Mouse (Mus musculus) midbrain, postnatal 0 days (tissue): ENCODE data around the gene Mlip. TPM values are rescaled to one million over a fixed set of nuclear protein-coding genes. Genes with fewer than 3 reads are reported as not detected.

Experiments
- ATAC-seq: fragments of 200-750 bp; cut with Nextera tagmentation; 2 replicates; pipeline ENCODE4 v1.8.0; 2017; ENCODE audit warnings: moderate number of reproducible peaks, mild to moderate bottlenecking, moderate TSS enrichment, moderate library complexity; ENCODE audit not compliant: low FRiP score
- DNase-seq: peaks from one replicate; pipeline ENCODE4 v3.0.0-alpha.2; 2015; ENCODE audit warnings: low spot score
- H3K27ac ChIP-seq: fragments of 300-500 bp; sonication (generic); 2 replicates; pipeline ENCODE4 v1.5.1; 2014; ENCODE audit warnings: low read depth, mild to moderate bottlenecking, low read length, mixed read lengths
- H3K27me3 ChIP-seq: fragments of 300-500 bp; sonication (generic); 2 replicates; pipeline ENCODE4 v1.6.1; 2014; ENCODE audit warnings: low read length, control low read depth, mixed read lengths; ENCODE audit not compliant: insufficient read depth
- H3K36me3 ChIP-seq: fragments of 300-500 bp; sonication (generic); 2 replicates; pipeline ENCODE4 v1.6.1; 2014; ENCODE audit warnings: low read length, control low read depth, mixed read lengths; ENCODE audit not compliant: insufficient read depth
- H3K4me1 ChIP-seq: fragments of 300-500 bp; sonication (generic); 2 replicates; pipeline ENCODE4 v1.6.1; 2014; ENCODE audit warnings: mild to moderate bottlenecking, control low read depth, antibody characterized with exemption, low read length, mixed read lengths; ENCODE audit not compliant: insufficient read depth
- H3K4me2 ChIP-seq: fragments of 300-500 bp; sonication (generic); 2 replicates; pipeline ENCODE4 v1.6.1; 2014; ENCODE audit warnings: low read depth, mild to moderate bottlenecking, low read length, mixed read lengths; ENCODE audit not compliant: poor library complexity, severe bottlenecking
- H3K4me3 ChIP-seq: fragments of 300-500 bp; sonication (generic); 2 replicates; pipeline ENCODE4 v1.5.1; 2014; ENCODE audit warnings: low read depth, mild to moderate bottlenecking, low read length, moderate library complexity
- H3K9ac ChIP-seq: fragments of 300-500 bp; sonication (generic); replicated peaks from 2 replicates; pipeline ENCODE4 v1.6.1; 2014; ENCODE audit warnings: mild to moderate bottlenecking, low read length, moderate library complexity, mixed read lengths; ENCODE audit not compliant: poor library complexity, severe bottlenecking
- H3K9me3 ChIP-seq: fragments of 300-500 bp; sonication (generic); 2 replicates; pipeline ENCODE4 v1.6.1; 2016; ENCODE audit warnings: low read length, control low read depth
- CTCF ChIP-seq: IDR thresholded peaks from 2 replicates; pipeline ENCODE4 v1.5.1; 2016; ENCODE audit warnings: antibody characterized with exemption, mild to moderate bottlenecking
- WGBS: fragments of 180-500 bp; shearing (Covaris S2); extraction: QIAGEN DNeasy Blood & Tissue Kit; methylation state at CpG from one replicate; pipeline ENCODE4 v1.1.7; 2014; 5-methylcytosine and 5-hydroxymethylcytosine counted together
- polyA plus RNA-seq: library from polyadenylated mRNA; unstranded; fragments of >200 nt; fragmentation: Nextera tagmentation; extraction: Ambion mirVana; gene quantifications from 2 replicates; pipeline ENCODE4 v1.2.1, GENCODE M21; 2015
- total RNA-seq: library from RNA; depleted of rRNA; stranded (reverse); fragments of >200 nt; gene quantifications from 2 replicates; pipeline ENCODE4 v1.2.3, GENCODE M21; 2014

Mlip gene
- total and polyA plus RNA-seq, 2 experiments from 2014 or later = 0.60 to 1.8 TPM

GRCm38 (mm10) chr9:77362906-77363305 lies 10.1 kb upstream of the Mlip start:
- no peak overlapping the region for H3K27ac ChIP-seq
- no peaks in the 10 kb centered on the region for H3K36me3 ChIP-seq
- no peaks in the 10 kb centered on the region for H3K27me3 ChIP-seq
- no peak overlapping the region for H3K9ac ChIP-seq
- TF ChIP-seq CTCF = no peak
- no peak for DNase-seq
- H3K4me1 ChIP-seq = no peaks in the 10 kb centered on the region
- H3K9me3 ChIP-seq = no peaks in the 10 kb centered on the region
- H3K4me2 ChIP-seq = no peak overlapping the region
- ATAC-seq = no peak
- no peak overlapping the region for H3K4me3 ChIP-seq

DNA sequence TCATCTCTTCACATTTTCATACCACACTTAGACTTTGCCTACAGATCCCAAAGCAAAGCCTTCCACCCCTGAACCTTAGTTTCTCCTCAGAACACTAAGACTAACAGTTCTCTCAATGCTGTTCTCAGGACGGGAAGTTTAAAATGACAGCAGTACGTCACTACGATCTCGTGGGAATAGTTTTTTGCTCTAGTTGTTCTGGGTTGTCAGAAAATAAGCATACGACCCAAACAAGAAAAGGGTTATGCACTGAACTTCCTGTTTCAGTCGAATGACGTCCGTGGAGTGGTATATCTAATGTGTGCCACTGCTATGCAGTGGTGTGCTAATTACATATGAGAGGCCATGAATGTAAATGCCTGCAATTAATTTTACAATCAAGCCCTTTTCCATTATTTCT lies 7.9 kb upstream of the Mlip start:
- H3K9me3 ChIP-seq = no peaks in the 10 kb centered on the region
- ATAC-seq = no peak
- no peaks in the 10 kb centered on the region for H3K36me3 ChIP-seq
- DNase-seq = no peak
- no peak for TF ChIP-seq CTCF
- H3K9ac ChIP-seq = no peak overlapping the region
- WGBS = 88% methylated on average over 8 of the region's 8 CpGs
- H3K4me3 ChIP-seq = no peak overlapping the region
- no peaks in the 10 kb centered on the region for H3K4me1 ChIP-seq
- H3K27me3 ChIP-seq = no peaks in the 10 kb centered on the region
- no peak overlapping the region for H3K4me2 ChIP-seq
- H3K27ac ChIP-seq = no peak overlapping the region

GRCm38 (mm10) chr9:77359278-77359973 lies 6.7 kb upstream of the Mlip start:
- Histone ChIP-seq H3K27me3 (no peaks in the 10 kb centered on the region), H3K4me1 (no peaks in the 10 kb centered on the region), H3K27ac (no peak overlapping the region), H3K4me2 (no peak overlapping the region), H3K9me3 (no peaks in the 10 kb centered on the region), H3K36me3 (no peaks in the 10 kb centered on the region), H3K9ac (no peak overlapping the region), H3K4me3 (no peak overlapping the region)
- ATAC-seq (no peak), DNase-seq (no peak)
- 86% methylated on average over 10 of the region's 10 CpGs for WGBS
- no peak for TF ChIP-seq CTCF

- ATAC-seq (no peak), DNase-seq (no peak)
- no peak overlapping the region for H3K4me3 ChIP-seq
- no peaks in the 10 kb centered on the region for H3K36me3 ChIP-seq
- no peak overlapping the region for H3K27ac ChIP-seq
- no peak overlapping the region for H3K9ac ChIP-seq
- no peak overlapping the region for H3K4me2 ChIP-seq
- no peaks in the 10 kb centered on the region for H3K9me3 ChIP-seq
- 75% methylated on average over 4 of the region's 4 CpGs for WGBS
- TF ChIP-seq CTCF = peak; percentile 34; the same call in 1 of the 2 replicates
- H3K27me3 ChIP-seq = no peaks in the 10 kb centered on the region
- no peaks in the 10 kb centered on the region for H3K4me1 ChIP-seq
Measured at GRCm38 (mm10) chr9:77353942-77354341, 1.2 kb upstream of the Mlip start.

DNA sequence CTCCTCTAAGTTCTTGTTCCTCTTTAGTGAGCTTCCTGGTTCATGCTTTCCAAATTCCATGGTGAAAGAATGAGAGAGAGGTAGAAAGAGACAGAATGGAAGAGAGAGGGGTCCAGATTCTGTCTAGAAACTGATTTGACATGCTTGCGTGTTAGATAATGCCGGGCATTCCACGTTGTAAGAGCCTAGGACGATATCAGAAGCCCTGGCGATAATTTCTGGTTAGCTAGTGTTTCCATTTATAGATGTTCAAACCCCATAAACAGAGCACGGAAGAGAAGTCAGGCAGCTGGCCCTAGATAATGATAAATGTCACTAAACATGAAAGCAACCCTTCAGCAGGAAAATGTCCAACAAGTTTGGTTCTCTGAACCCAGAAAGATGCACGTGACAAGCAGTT lies 5.1 kb downstream of the Mlip start:
- no peaks in the 10 kb centered on the region for H3K36me3 ChIP-seq
- no peak for TF ChIP-seq CTCF
- no peak overlapping the region for H3K27ac ChIP-seq
- 75% methylated on average over 7 of the region's 7 CpGs for WGBS
- ATAC-seq (no peak), DNase-seq (no peak)
- H3K4me1 ChIP-seq = no peaks in the 10 kb centered on the region
- no peak overlapping the region for H3K4me2 ChIP-seq
- no peaks in the 10 kb centered on the region for H3K27me3 ChIP-seq
- no peak overlapping the region for H3K4me3 ChIP-seq
- no peaks in the 10 kb centered on the region for H3K9me3 ChIP-seq
- no peak overlapping the region for H3K9ac ChIP-seq

DNA sequence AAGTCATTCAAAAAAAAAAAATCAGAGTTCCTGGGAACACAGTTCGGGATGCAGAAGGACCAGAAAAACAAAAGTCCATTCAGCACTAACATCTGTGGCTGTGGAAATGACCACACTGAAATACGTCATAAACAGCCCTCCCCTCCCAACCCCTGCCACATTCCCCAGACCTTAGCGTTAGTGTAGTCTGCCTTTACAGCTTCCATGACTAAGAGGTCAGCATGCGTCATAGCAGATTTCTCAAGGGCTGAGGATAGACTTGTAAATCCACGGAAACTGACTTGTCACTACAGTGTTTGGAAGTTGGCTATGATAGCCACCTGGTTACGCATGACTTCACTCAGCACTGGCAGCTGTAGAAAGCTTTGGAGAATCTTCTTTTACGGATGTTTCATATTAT lies 8.5 kb downstream of the Mlip start:
- Histone ChIP-seq H3K9ac (no peak overlapping the region), H3K4me2 (no peak overlapping the region), H3K27ac (no peak overlapping the region), H3K9me3 (no peaks in the 10 kb centered on the region), H3K4me3 (no peak overlapping the region), H3K27me3 (no peaks in the 10 kb centered on the region), H3K4me1 (0 out of 2 replicates have a peak, but pooled peaks cover 2% of the 10 kb centered on the region), H3K36me3 (no peaks in the 10 kb centered on the region)
- no peak for ATAC-seq
- 76% methylated on average over 7 of the region's 7 CpGs for WGBS
- no peak for DNase-seq
- no peak for TF ChIP-seq CTCF
